Mouse (Mus musculus): ENCODE measurements around the gene Cdk5r1. TPM values are rescaled to one million over a fixed set of nuclear protein-coding genes. Genes with fewer than 3 reads are reported as not detected.

Gene Cdk5r1
- polyA plus RNA-seq, 2 experiments, result 0.17 to 0.64 TPM

DNA sequence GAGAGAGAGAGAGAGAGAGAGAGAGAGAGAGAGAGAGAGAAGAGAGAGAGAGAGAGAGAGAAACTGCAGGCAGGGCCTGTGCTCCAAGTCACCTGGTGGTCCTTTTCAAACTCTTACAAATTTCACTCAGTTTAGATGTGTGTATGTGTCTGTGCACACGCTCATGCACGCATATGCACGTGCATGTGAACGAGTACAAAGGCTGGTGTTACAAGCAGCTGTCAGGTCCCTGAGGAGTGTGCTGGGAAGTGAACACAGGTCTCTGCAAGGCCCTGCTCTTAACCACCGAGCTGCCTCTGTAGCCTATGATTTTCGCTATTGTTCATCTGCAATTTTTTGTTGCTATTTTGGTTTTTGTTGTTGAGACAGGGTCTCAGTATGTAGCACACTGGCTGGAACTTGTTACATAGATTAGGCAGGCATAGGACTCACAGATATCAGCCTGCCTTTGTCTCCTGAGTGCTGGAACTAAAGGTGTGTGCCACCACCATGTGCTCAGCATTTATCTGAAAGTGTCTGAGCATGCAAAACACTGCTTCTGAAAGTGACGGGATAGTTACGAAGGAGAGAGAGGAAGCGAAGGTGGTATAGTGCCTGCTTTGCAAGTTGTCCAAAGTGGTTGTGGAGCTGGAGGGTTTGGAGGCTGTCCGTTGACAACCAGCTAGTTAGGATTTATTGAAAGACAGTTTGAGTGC is 20.5 kb downstream of the Cdk5r1 start:
- no peak overlapping the region for H3K27ac ChIP-seq
- no peak overlapping the region for H3K9ac ChIP-seq (replicated peaks)
- WGBS (ENCODE audit: insufficient replicate concordance), result 59% methylated on average over 10 of the region's 10 CpGs
- H3K4me2 ChIP-seq (ENCODE audit: low read depth), result no peak overlapping the region
- H3K4me1 ChIP-seq (replicated peaks; ENCODE audit: control insufficient read depth in 2 of 2, insufficient read depth in 2 of 2, low read length in 1 of 2), result peaks cover 0 to 3% of the 10 kb centered on the region in 2 experiments; a peak in 1 of 4 replicates
- DNase-seq (ENCODE audit: low read depth in 3 of 3, low spot score in 3 of 3), result no peak
- no peak overlapping the region for H3K4me3 ChIP-seq (ENCODE audit: insufficient read depth in 1 of 2, low read depth in 2 of 2, low read length in 2 of 2)
- no peaks in the 10 kb centered on the region for H3K36me3 ChIP-seq (replicated peaks; ENCODE audit: control insufficient read depth, insufficient read depth, low read depth)
- H3K9me3 ChIP-seq (ENCODE audit: control insufficient read depth, low read length), result no peaks in the 10 kb centered on the region
- H3K27me3 ChIP-seq (ENCODE audit: control insufficient read depth, insufficient read depth, low read length), result no peaks in the 10 kb centered on the region
- ATAC-seq (ENCODE audit: insufficient read depth), result no peak
- TF ChIP-seq CTCF (IDR thresholded peaks at IDR 0.05; ENCODE audit: low read depth) (no peak), EP300 (IDR thresholded peaks at IDR 0.05; ENCODE audit: low read depth) (no peak)

DNA sequence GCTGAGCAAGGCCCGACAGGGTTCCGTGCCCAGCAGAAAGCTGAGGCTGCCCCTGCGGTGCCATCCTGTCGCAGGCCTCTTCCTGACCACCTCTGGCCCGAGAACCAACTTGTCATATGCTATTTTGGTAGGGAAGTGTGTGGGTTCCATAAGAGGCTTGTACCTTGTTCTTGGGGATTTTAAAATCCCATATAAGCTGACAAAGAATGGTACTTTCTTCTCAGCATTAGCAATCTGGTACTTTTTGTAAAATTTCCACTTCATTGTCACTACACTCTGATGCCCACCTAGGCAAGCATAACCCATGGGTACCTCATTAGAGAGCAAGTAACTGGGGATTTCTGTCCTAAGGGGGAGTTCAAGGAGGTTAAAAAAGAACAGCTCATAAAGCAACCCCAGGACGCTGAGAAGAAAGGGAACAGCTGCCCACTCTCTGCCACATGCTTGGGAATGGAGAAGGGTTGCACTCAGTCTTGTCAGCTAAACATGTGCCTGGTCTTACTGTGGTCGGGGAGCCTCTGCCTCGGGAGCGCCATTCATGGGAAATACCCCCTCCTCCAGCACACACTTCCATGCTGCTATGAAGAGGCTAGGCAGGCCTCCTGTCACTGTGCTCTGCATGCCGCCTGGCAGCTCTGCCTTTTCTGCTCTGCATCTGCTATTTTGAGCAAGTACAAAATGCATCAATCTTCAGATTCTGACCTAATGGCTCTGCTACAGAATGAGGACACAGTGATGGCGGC is 21.7 kb downstream of the Cdk5r1 start:
- Histone ChIP-seq H3K27me3 (ENCODE audit: control insufficient read depth, insufficient read depth, low read length) (no peaks in the 10 kb centered on the region), H3K4me2 (ENCODE audit: low read depth) (no peak overlapping the region), H3K27ac (no peak overlapping the region), H3K4me1 (replicated peaks; ENCODE audit: control insufficient read depth in 2 of 2, insufficient read depth in 2 of 2, low read length in 1 of 2) (peaks cover 0 to 3% of the 10 kb centered on the region in 2 experiments; a peak in 1 of 4 replicates), H3K4me3 (ENCODE audit: insufficient read depth in 1 of 2, low read depth in 2 of 2, low read length in 2 of 2) (no peak overlapping the region), H3K9ac (replicated peaks) (no peak overlapping the region), H3K36me3 (replicated peaks; ENCODE audit: control insufficient read depth, insufficient read depth, low read depth) (no peaks in the 10 kb centered on the region), H3K9me3 (ENCODE audit: control insufficient read depth, low read length) (no peaks in the 10 kb centered on the region)
- ATAC-seq (ENCODE audit: insufficient read depth) (no peak), DNase-seq (ENCODE audit: low read depth in 3 of 3, low spot score in 3 of 3) (no peak)
- 62% methylated on average over 11 of the region's 11 CpGs for WGBS (ENCODE audit: insufficient replicate concordance)
- TF ChIP-seq EP300 (IDR thresholded peaks at IDR 0.05; ENCODE audit: low read depth) (no peak), CTCF (IDR thresholded peaks at IDR 0.05; ENCODE audit: low read depth) (no peak)

DNA sequence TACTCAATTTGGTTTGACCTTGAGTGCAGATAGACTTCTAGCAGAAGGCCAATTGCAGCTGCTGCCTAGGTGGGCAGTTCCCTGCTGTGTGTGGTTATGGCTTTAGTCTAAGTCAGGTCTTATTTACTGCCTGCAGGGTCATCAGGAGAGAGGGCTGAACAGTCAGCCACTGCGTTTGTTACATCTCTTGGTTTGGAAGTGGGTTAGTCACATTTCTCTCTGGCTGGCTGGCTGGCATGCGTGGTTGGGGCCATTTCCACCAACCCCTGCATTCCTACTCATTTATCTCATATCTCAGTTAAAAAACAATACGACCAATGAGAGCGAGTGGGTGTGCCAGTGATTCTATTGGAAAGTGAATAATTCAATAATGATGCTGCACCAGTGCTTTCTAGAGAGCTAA is 22.7 kb downstream of the Cdk5r1 start:
- ATAC-seq (ENCODE audit: insufficient read depth) (no peak), DNase-seq (ENCODE audit: low read depth in 3 of 3, low spot score in 3 of 3) (no peak)
- Histone ChIP-seq H3K4me1 (replicated peaks; ENCODE audit: control insufficient read depth in 2 of 2, insufficient read depth in 2 of 2, low read length in 1 of 2) (peaks cover 0 to 3% of the 10 kb centered on the region in 2 experiments; a peak in 1 of 4 replicates), H3K4me2 (ENCODE audit: low read depth) (no peak overlapping the region), H3K9ac (replicated peaks) (no peak overlapping the region), H3K27me3 (ENCODE audit: control insufficient read depth, insufficient read depth, low read length) (no peaks in the 10 kb centered on the region), H3K9me3 (ENCODE audit: control insufficient read depth, low read length) (no peaks in the 10 kb centered on the region), H3K27ac (no peak overlapping the region), H3K36me3 (replicated peaks; ENCODE audit: control insufficient read depth, insufficient read depth, low read depth) (no peaks in the 10 kb centered on the region), H3K4me3 (ENCODE audit: insufficient read depth in 1 of 2, low read depth in 2 of 2, low read length in 2 of 2) (no peak overlapping the region)
- 52% methylated on average over 4 of the region's 4 CpGs for WGBS (ENCODE audit: insufficient replicate concordance)
- TF ChIP-seq EP300 (IDR thresholded peaks at IDR 0.05; ENCODE audit: low read depth), result no peak
- no peak for TF ChIP-seq CTCF (IDR thresholded peaks at IDR 0.05; ENCODE audit: low read depth)

DNA sequence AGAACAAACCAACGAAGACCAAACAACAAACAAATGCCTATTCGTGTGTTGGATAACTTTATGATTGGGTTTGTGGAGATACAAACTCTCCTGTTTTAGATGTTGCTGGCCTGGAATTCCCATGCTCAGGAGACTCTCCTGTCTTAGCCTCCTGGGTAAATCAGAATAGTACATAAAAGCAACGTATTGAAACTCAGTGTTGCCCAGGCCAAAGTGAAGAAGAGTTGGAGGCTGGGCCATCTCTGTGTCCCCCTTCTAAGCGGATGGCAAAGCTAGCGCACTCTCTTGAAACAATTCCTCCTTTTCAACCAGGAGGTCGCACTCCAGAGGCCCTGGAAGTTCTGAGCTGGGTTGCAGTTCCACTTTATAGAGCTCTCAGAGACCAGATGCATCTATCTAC is 26.5 kb downstream of the Cdk5r1 start:
- ATAC-seq (ENCODE audit: insufficient read depth) (no peak), DNase-seq (ENCODE audit: low read depth in 3 of 3, low spot score in 3 of 3) (no peak)
- no peak overlapping the region for H3K4me3 ChIP-seq (ENCODE audit: insufficient read depth in 1 of 2, low read depth in 2 of 2, low read length in 2 of 2)
- H3K4me2 ChIP-seq (ENCODE audit: low read depth), result no peak overlapping the region
- H3K9me3 ChIP-seq (ENCODE audit: control insufficient read depth, low read length), result no peaks in the 10 kb centered on the region
- H3K9ac ChIP-seq (replicated peaks), result no peak overlapping the region
- TF ChIP-seq EP300 (IDR thresholded peaks at IDR 0.05; ENCODE audit: low read depth) (no peak), CTCF (IDR thresholded peaks at IDR 0.05; ENCODE audit: low read depth) (no peak)
- WGBS (ENCODE audit: insufficient replicate concordance), result 64% methylated on average over 6 of the region's 6 CpGs
- peaks cover 0 to 7% of the 10 kb centered on the region in 2 experiments; a peak in 2 of 4 replicates for H3K4me1 ChIP-seq (replicated peaks; ENCODE audit: control insufficient read depth in 2 of 2, insufficient read depth in 2 of 2, low read length in 1 of 2)
- H3K27ac ChIP-seq, result no peak overlapping the region
- no peaks in the 10 kb centered on the region for H3K27me3 ChIP-seq (ENCODE audit: control insufficient read depth, insufficient read depth, low read length)
- no peaks in the 10 kb centered on the region for H3K36me3 ChIP-seq (replicated peaks; ENCODE audit: control insufficient read depth, insufficient read depth, low read depth)

DNA sequence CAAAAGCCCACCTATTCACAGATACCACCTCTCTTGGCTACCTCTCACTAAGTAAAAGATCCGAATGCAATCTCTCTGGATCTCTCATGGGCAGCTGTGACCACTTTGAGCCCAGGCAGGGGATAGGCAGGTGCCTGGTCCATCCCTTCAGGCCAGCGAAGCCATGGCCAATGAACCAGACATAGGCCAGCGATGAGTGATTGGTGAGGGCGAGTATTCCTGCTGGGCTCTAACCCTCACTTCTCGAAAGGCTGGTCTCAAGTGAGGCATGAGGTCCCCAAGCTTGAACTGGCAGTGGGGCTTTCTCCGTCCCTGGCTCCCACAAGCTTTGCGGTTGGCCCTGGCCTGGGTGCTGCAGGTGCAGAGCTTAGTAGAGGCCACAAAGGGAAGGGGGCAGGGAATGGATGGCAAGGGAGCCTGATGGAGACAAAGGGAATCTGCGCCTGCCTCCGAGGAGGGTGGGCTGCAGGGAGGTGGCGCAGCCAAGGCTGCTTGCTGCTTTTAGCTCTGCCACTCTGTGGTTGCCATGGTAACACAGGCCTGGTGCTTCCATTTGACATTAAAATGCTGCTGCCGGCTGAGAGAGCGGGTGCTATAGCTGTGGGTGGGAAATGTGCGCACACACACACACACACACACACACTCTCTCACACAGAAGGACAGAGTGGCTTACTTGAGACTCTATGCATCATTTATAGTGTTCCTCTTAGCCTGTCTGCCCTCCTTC is 27.1 kb downstream of the Cdk5r1 start:
- no peak overlapping the region for H3K9ac ChIP-seq (replicated peaks)
- ATAC-seq (ENCODE audit: insufficient read depth) (no peak), DNase-seq (ENCODE audit: low read depth in 3 of 3, low spot score in 3 of 3) (no peak)
- H3K4me3 ChIP-seq (ENCODE audit: insufficient read depth in 1 of 2, low read depth in 2 of 2, low read length in 2 of 2), result no peak overlapping the region
- no peak overlapping the region for H3K27ac ChIP-seq
- 54% methylated on average over 13 of the region's 13 CpGs for WGBS (ENCODE audit: insufficient replicate concordance)
- no peaks in the 10 kb centered on the region for H3K27me3 ChIP-seq (ENCODE audit: control insufficient read depth, insufficient read depth, low read length)
- no peaks in the 10 kb centered on the region for H3K9me3 ChIP-seq (ENCODE audit: control insufficient read depth, low read length)
- no peak overlapping the region for H3K4me2 ChIP-seq (ENCODE audit: low read depth)
- H3K36me3 ChIP-seq (replicated peaks; ENCODE audit: control insufficient read depth, insufficient read depth, low read depth), result no peaks in the 10 kb centered on the region
- no peak for TF ChIP-seq EP300 (IDR thresholded peaks at IDR 0.05; ENCODE audit: low read depth)
- no peak for TF ChIP-seq CTCF (IDR thresholded peaks at IDR 0.05; ENCODE audit: low read depth)
- H3K4me1 ChIP-seq (replicated peaks; ENCODE audit: control insufficient read depth in 2 of 2, insufficient read depth in 2 of 2, low read length in 1 of 2), result peaks cover 0 to 7% of the 10 kb centered on the region in 2 experiments; a peak in 2 of 4 replicates

Measured in liver, embryonic 14.5 days (tissue).